Mouse (Mus musculus): ENCODE data around the gene Uqcrh.

The Uqcrh gene

GRCm38 (mm10) chr4:116075631-116076368 lies 929 bp upstream of the Uqcrh start:
- TF ChIP-seq GATA4 (IDR thresholded peaks at IDR 0.05; ENCODE audit: insufficient replicate concordance, low read length): no peak

- TF ChIP-seq GATA4 (IDR thresholded peaks at IDR 0.05; ENCODE audit: insufficient replicate concordance, low read length): no peak
Observed at GRCm38 (mm10) chr4:116074145-116074675, 661 bp downstream of the Uqcrh start.

GRCm38 (mm10) chr4:116073146-116073545 lies 1.7 kb downstream of the Uqcrh start:
- TF ChIP-seq GATA4 (IDR thresholded peaks at IDR 0.05; ENCODE audit: insufficient replicate concordance, low read length): no peak

GRCm38 (mm10) chr4:116070116-116070515 lies 4.8 kb downstream of the Uqcrh start:
- no peak for TF ChIP-seq GATA4 (IDR thresholded peaks at IDR 0.05; ENCODE audit: insufficient replicate concordance, low read length)

GRCm38 (mm10) chr4:116063855-116064254 lies 11.0 kb downstream of the Uqcrh start:
- no peak for TF ChIP-seq GATA4 (IDR thresholded peaks at IDR 0.05; ENCODE audit: insufficient replicate concordance, low read length)

GRCm38 (mm10) chr4:116059012-116059726 lies 15.7 kb downstream of the Uqcrh start:
- TF ChIP-seq GATA4 (IDR thresholded peaks at IDR 0.05; ENCODE audit: insufficient replicate concordance, low read length): no peak

- no peak for TF ChIP-seq GATA4 (IDR thresholded peaks at IDR 0.05; ENCODE audit: insufficient replicate concordance, low read length)
Observed at GRCm38 (mm10) chr4:116057559-116057958, 17.3 kb downstream of the Uqcrh start.

- TF ChIP-seq GATA4 (IDR thresholded peaks at IDR 0.05; ENCODE audit: insufficient replicate concordance, low read length): peak; percentile 54; the same call in 1 of the 2 replicates
Observed at GRCm38 (mm10) chr4:116053399-116053961, 21.4 kb downstream of the Uqcrh start, which contains the start of gene Nsun4. TSS of gene Nsun4 (minus strand) at chr4:116053876.

- TF ChIP-seq GATA4 (IDR thresholded peaks at IDR 0.05; ENCODE audit: insufficient replicate concordance, low read length): no peak
Observed at GRCm38 (mm10) chr4:116052526-116053293, 22.2 kb downstream of the Uqcrh start.

GRCm38 (mm10) chr4:116049211-116049610 lies 25.7 kb downstream of the Uqcrh start:
- no peak for TF ChIP-seq GATA4 (IDR thresholded peaks at IDR 0.05; ENCODE audit: insufficient replicate concordance, low read length)

GRCm38 (mm10) chr4:116048130-116048920 lies 26.5 kb downstream of the Uqcrh start:
- TF ChIP-seq GATA4 (IDR thresholded peaks at IDR 0.05; ENCODE audit: insufficient replicate concordance, low read length): no peak

- no peak for TF ChIP-seq GATA4 (IDR thresholded peaks at IDR 0.05; ENCODE audit: insufficient replicate concordance, low read length)
Observed at GRCm38 (mm10) chr4:116047681-116048080, 27.2 kb downstream of the Uqcrh start.

- TF ChIP-seq GATA4 (IDR thresholded peaks at IDR 0.05; ENCODE audit: insufficient replicate concordance, low read length): no peak
Observed at GRCm38 (mm10) chr4:116046604-116047003, 28.3 kb downstream of the Uqcrh start.

GRCm38 (mm10) chr4:116042186-116042585 lies 32.7 kb downstream of the Uqcrh start:
- TF ChIP-seq GATA4 (IDR thresholded peaks at IDR 0.05; ENCODE audit: insufficient replicate concordance, low read length): no peak

Data from liver, adult (tissue).